Mouse (Mus musculus) intestine, embryonic 14.5 days (tissue): ENCODE measurements around the gene Cox6b1. TPM values are rescaled to one million over a fixed set of nuclear protein-coding genes. Genes with fewer than 3 reads are reported as not detected.

Experiments
- ATAC-seq: fragments of 200-750 bp; cut with Nextera tagmentation; replicated peaks from 2 replicates; pipeline ENCODE4 v1.8.0; 2017; ENCODE audit warnings: low read depth, moderate number of reproducible peaks, moderate TSS enrichment, moderate library complexity; ENCODE audit not compliant: low FRiP score, low TSS enrichment
- DNase-seq: peaks from one replicate; pipeline ENCODE4 v3.0.0-alpha.2; 2018; ENCODE audit warnings: low spot score
- H3K27ac ChIP-seq: fragments of 300-500 bp; sonication (generic); 2 replicates; pipeline ENCODE4 v1.5.1; 2014; ENCODE audit warnings: low read depth, mild to moderate bottlenecking, control low read depth
- H3K27me3 ChIP-seq: fragments of 300-500 bp; sonication (generic); replicated peaks from 2 replicates; pipeline ENCODE4 v1.6.1; 2014; ENCODE audit warnings: low read length, control low read depth; ENCODE audit not compliant: control insufficient read depth, insufficient read depth
- H3K36me3 ChIP-seq: fragments of 300-500 bp; sonication (generic); 2 replicates; pipeline ENCODE4 v1.6.1; 2014; ENCODE audit warnings: low read length, control low read depth; ENCODE audit not compliant: control insufficient read depth, insufficient read depth
- H3K4me1 ChIP-seq: fragments of 300-500 bp; sonication (generic); replicated peaks from 2 replicates; pipeline ENCODE4 v1.6.1; 2014; ENCODE audit warnings: low read length, control low read depth, mixed read lengths; ENCODE audit not compliant: control insufficient read depth, insufficient read depth
- H3K4me2 ChIP-seq: fragments of 300-500 bp; sonication (generic); 2 replicates; pipeline ENCODE4 v1.6.1; 2014; ENCODE audit warnings: low read length
- H3K4me3 ChIP-seq: fragments of 300-500 bp; sonication (generic); 2 replicates; pipeline ENCODE4 v1.5.1; 2014; ENCODE audit warnings: low read depth, low read length, control low read depth, mixed read lengths
- H3K9ac ChIP-seq: fragments of 300-500 bp; sonication (generic); 2 replicates; pipeline ENCODE4 v1.6.1; 2014; ENCODE audit warnings: mild to moderate bottlenecking, low read length
- H3K9me3 ChIP-seq: fragments of 300-500 bp; sonication (generic); 2 replicates; pipeline ENCODE4 v1.6.1; 2016; ENCODE audit warnings: low read length, control low read depth; ENCODE audit not compliant: control insufficient read depth
- WGBS: fragments of 180-500 bp; shearing (Covaris S2); extraction: QIAGEN DNeasy Blood & Tissue Kit; methylation state at CpG from one replicate; pipeline ENCODE4 v1.1.7; 2014; 5-methylcytosine and 5-hydroxymethylcytosine counted together
- polyA plus RNA-seq: library from polyadenylated mRNA; unstranded; fragments of >200 nt; fragmentation: Nextera tagmentation; extraction: Ambion mirVana; gene quantifications from 2 replicates; pipeline ENCODE4 v1.2.1, GENCODE M21; 2014

Cox6b1 gene
- polyA plus RNA-seq, 1 experiment from 2014 or later: 1,229 TPM

- no peak for ATAC-seq
- Histone ChIP-seq H3K27me3 (no peaks in the 10 kb centered on the region), H3K36me3 (no peaks in the 10 kb centered on the region), H3K9ac (no peak overlapping the region), H3K4me1 (no peaks in the 10 kb centered on the region), H3K9me3 (no peaks in the 10 kb centered on the region), H3K27ac (no peak overlapping the region), H3K4me2 (no peak overlapping the region), H3K4me3 (no peak overlapping the region)
- DNase-seq: no peak
- WGBS: 53% methylated on average over 8 of the region's 8 CpGs
Measured at GRCm38 (mm10) chr7:30604424-30604823, 21.5 kb downstream of the Cox6b1 start.

- DNase-seq (peak; percentile 69), ATAC-seq (peak; percentile 51; the same call in 1 of the 2 replicates)
- H3K27me3 ChIP-seq: no peaks in the 10 kb centered on the region
- no peaks in the 10 kb centered on the region for H3K36me3 ChIP-seq
- H3K9me3 ChIP-seq: no peaks in the 10 kb centered on the region
- H3K4me2 ChIP-seq: no peak overlapping the region
- no peak overlapping the region for H3K9ac ChIP-seq
- H3K4me3 ChIP-seq: no peak overlapping the region
- H3K4me1 ChIP-seq: no peaks in the 10 kb centered on the region
- 20% methylated on average over 3 of the region's 3 CpGs for WGBS
- no peak overlapping the region for H3K27ac ChIP-seq
Measured at GRCm38 (mm10) chr7:30602583-30602982, 23.4 kb downstream of the Cox6b1 start.

GRCm38 (mm10) chr7:30600651-30601050 is 25.3 kb downstream of the Cox6b1 start:
- Histone ChIP-seq H3K4me1 (no peaks in the 10 kb centered on the region), H3K4me3 (no peak overlapping the region), H3K4me2 (no peak overlapping the region), H3K9ac (no peak overlapping the region), H3K27ac (no peak overlapping the region), H3K27me3 (no peaks in the 10 kb centered on the region), H3K36me3 (no peaks in the 10 kb centered on the region), H3K9me3 (no peaks in the 10 kb centered on the region)
- WGBS: 65% methylated on average over 7 of the region's 7 CpGs
- DNase-seq (no peak), ATAC-seq (no peak)

- peak; percentile 88 for DNase-seq
- peak; percentile 94 for ATAC-seq
- Histone ChIP-seq H3K27ac (no peak overlapping the region), H3K4me2 (no peak overlapping the region), H3K4me1 (no peaks in the 10 kb centered on the region), H3K4me3 (no peak overlapping the region), H3K9ac (no peak overlapping the region), H3K9me3 (no peaks in the 10 kb centered on the region), H3K36me3 (no peaks in the 10 kb centered on the region), H3K27me3 (no peaks in the 10 kb centered on the region)
- WGBS: 1% methylated on average over 16 of the region's 16 CpGs
Measured at GRCm38 (mm10) chr7:30599933-30600353, 26.0 kb downstream of the Cox6b1 start.

- no peaks in the 10 kb centered on the region for H3K9me3 ChIP-seq
- H3K4me3 ChIP-seq: no peak within 1 kb of the TSS
- no peak within 1 kb of the TSS for H3K9ac ChIP-seq
- no peak within 1 kb of the TSS for H3K27ac ChIP-seq
- ATAC-seq (no peak), DNase-seq (no peak)
- 94% methylated on average over 12 of the region's 12 CpGs for WGBS
- H3K36me3 ChIP-seq: no peaks in the 10 kb centered on the region
- no peak within 1 kb of the TSS for H3K4me2 ChIP-seq
- H3K4me1 ChIP-seq: no peaks in the 10 kb centered on the region
- no peaks in the 10 kb centered on the region for H3K27me3 ChIP-seq
Measured at GRCm38 (mm10) chr7:30598786-30599185, 27.2 kb downstream of the Cox6b1 start, which contains the start of gene Zbtb32. Gene Zbtb32 (minus strand): TSS chr7:30598909.

GRCm38 (mm10) chr7:30596811-30597210 is 29.1 kb downstream of the Cox6b1 start:
- Histone ChIP-seq H3K4me3 (no peak overlapping the region), H3K9ac (no peak overlapping the region), H3K4me2 (no peak overlapping the region), H3K27ac (no peak overlapping the region), H3K27me3 (no peaks in the 10 kb centered on the region), H3K4me1 (no peaks in the 10 kb centered on the region), H3K36me3 (no peaks in the 10 kb centered on the region), H3K9me3 (no peaks in the 10 kb centered on the region)
- ATAC-seq (no peak), DNase-seq (no peak)
- WGBS: 73% methylated on average over 5 of the region's 5 CpGs

GRCm38 (mm10) chr7:30596093-30596492 is 29.9 kb downstream of the Cox6b1 start:
- 77% methylated on average over 5 of the region's 5 CpGs for WGBS

GRCm38 (mm10) chr7:30594510-30595024 is 31.4 kb downstream of the Cox6b1 start:
- no peaks in the 10 kb centered on the region for H3K36me3 ChIP-seq
- ATAC-seq: no peak
- no peak overlapping the region for H3K9ac ChIP-seq
- no peaks in the 10 kb centered on the region for H3K27me3 ChIP-seq
- peaks cover 4% of the 10 kb centered on the region; the same call in 1 of the 2 replicates for H3K4me1 ChIP-seq
- DNase-seq: no peak
- H3K4me2 ChIP-seq: no peak overlapping the region
- no peak overlapping the region for H3K4me3 ChIP-seq
- no peaks in the 10 kb centered on the region for H3K9me3 ChIP-seq
- 53% methylated on average over 4 of the region's 4 CpGs for WGBS
- no peak overlapping the region for H3K27ac ChIP-seq

More at GRCm38 (mm10) chr7:30596093-30596492, 29.9 kb downstream of the Cox6b1 start:
- no peak for ATAC-seq
- no peaks in the 10 kb centered on the region for H3K27me3 ChIP-seq
- H3K4me2 ChIP-seq: no peak overlapping the region
- no peak overlapping the region for H3K27ac ChIP-seq
- H3K9ac ChIP-seq: no peak overlapping the region
- H3K36me3 ChIP-seq: no peaks in the 10 kb centered on the region
- H3K4me1 ChIP-seq: no peaks in the 10 kb centered on the region
- no peaks in the 10 kb centered on the region for H3K9me3 ChIP-seq
- DNase-seq: no peak
- H3K4me3 ChIP-seq: no peak overlapping the region
